Mouse (Mus musculus): ENCODE measurements around the gene Pkd2l1. TPM values are rescaled to one million over a fixed set of nuclear protein-coding genes. Genes with fewer than 3 reads are reported as not detected.
A peak's percentile ranks its signal among the peaks of the same experiment; 100 is the strongest.
"Not testable (repeated sequence)": the region's sequence is repeated elsewhere in the genome, so short reads cannot be mapped to it uniquely, and the experiment has no call there.

Pkd2l1 gene
- polyA plus RNA-seq, 1 experiment from 2014 or later: not detected

DNA sequence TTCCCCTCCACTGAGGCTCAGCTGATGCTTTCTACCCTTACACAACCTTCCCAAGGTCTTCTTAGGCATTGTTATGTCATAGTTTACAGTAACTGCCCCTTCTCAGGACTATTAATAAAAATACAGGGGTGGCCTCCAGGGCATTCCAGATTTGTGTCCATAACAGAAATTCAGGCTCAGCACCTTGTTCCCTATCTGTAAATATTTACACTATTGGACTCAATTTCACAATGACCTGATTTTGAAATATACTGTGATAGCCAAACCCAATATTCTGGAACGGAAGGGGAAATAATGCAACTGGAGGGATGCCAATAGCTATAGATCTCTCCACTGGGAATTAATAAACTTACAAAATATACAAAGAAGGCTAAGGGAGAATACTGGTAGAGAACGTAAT, 63.7 kb downstream of the Pkd2l1 start:
- H3K36me3 ChIP-seq: peaks cover 64% of the 10 kb centered on the region
- no peak overlapping the region for H3K4me3 ChIP-seq
- ATAC-seq (replicated peaks; ENCODE audit: insufficient number of reproducible peaks, insufficient read depth, low FRiP score, low read depth): no peak
- H3K4me1 ChIP-seq (replicated peaks): no peaks in the 10 kb centered on the region
- H3K9me3 ChIP-seq (replicated peaks): no peaks in the 10 kb centered on the region
- 87% methylated on average over 2 of the region's 2 CpGs for WGBS
- H3K9ac ChIP-seq: no peak overlapping the region
- H3K27me3 ChIP-seq: no peaks in the 10 kb centered on the region
- H3K27ac ChIP-seq: no peak overlapping the region
- no peak overlapping the region for H3K4me2 ChIP-seq

DNA sequence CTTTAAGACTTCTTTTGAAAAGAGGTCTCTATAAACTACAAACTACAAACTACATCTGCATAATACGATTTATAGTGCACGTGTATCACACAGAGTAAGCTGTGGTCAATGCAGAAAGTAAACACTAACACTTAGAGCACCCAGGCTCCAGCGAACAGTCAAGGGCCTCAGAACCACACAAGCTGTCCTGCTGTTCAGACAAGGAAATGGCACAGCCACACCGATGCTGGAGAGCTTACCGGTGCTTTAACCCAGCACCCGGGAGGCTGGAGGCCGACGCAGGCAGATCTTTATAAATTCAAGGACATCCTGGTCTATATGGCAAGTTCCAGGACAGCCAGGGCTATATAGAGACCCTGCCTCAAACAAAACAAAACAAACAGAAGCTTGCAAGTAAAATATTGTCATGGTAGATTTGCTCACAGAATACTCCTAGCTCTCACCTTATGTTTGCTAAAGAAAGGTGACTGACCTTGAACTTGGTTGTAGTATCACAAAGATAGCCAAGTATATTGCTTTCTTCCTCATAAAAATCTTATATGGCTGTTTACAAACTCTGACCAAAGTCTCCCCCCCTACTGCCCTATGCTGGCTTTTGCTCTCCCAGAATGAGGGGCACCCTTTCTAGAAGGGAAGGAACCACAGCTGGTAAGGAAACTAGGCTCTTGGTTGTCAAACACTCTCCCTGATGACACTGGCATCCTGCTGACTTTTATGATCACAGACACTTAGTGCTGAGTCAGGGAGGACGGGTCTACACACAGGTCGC, 64.3 kb downstream of the Pkd2l1 start:
- ATAC-seq (replicated peaks; ENCODE audit: insufficient number of reproducible peaks, insufficient read depth, low FRiP score, low read depth): no peak
- H3K4me3 ChIP-seq: no peak overlapping the region
- no peaks in the 10 kb centered on the region for H3K27me3 ChIP-seq
- no peaks in the 10 kb centered on the region for H3K9me3 ChIP-seq (replicated peaks)
- no peak overlapping the region for H3K27ac ChIP-seq
- H3K4me2 ChIP-seq: no peak overlapping the region
- peaks cover 70% of the 10 kb centered on the region for H3K36me3 ChIP-seq
- 93% methylated on average over 10 of the region's 10 CpGs for WGBS
- H3K9ac ChIP-seq: no peak overlapping the region
- H3K4me1 ChIP-seq (replicated peaks): no peaks in the 10 kb centered on the region

DNA sequence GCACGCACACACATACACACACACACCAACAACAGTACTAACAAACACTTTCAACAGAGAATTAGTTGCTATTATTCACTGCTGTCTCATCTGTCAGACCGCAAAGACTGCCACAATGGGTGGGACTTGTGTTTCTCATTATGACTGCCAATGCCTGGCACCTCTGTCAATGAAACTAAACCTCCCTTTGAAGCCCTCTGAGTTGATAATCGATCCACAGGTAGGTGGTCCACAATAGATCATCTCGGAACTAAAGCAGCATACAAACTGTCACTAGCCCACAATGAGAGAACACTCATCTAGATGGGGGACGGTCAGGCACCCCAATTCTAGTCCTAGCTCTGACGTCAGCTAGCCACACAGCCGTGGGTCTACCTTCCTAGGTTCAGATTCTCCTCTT, 71.1 kb downstream of the Pkd2l1 start:
- H3K4me3 ChIP-seq: no peak overlapping the region
- peaks cover 76% of the 10 kb centered on the region for H3K36me3 ChIP-seq
- no peaks in the 10 kb centered on the region for H3K9me3 ChIP-seq (replicated peaks)
- H3K4me2 ChIP-seq: no peak overlapping the region
- 92% methylated on average over 7 of the region's 7 CpGs for WGBS
- no peaks in the 10 kb centered on the region for H3K4me1 ChIP-seq (replicated peaks)
- no peaks in the 10 kb centered on the region for H3K27me3 ChIP-seq
- ATAC-seq (replicated peaks; ENCODE audit: insufficient number of reproducible peaks, insufficient read depth, low FRiP score, low read depth): no peak
- no peak overlapping the region for H3K9ac ChIP-seq
- no peak overlapping the region for H3K27ac ChIP-seq

DNA sequence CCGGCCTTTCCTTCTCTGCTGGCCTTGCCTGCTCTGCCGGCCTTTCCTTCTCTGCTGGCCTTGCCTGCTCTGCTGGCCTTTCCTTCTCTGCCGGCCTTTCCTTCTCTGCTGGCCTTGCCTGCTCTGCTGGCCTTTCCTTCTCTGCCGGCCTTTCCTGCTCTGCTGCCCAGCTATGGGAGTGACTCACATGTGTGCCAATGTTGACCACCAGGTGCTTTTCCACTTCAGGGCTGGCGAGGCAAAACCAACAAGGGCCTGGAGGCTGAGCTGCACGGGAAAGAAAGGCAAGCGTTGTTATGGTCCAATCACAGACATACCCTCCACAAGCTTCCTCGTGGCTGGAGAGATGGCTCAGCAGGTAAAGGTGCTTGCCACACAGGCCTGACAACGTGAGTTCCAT, 71.6 kb downstream of the Pkd2l1 start:
- not testable (repeated sequence) for H3K27me3 ChIP-seq; H3K4me3 ChIP-seq; H3K4me2 ChIP-seq; H3K9me3 ChIP-seq (replicated peaks); H3K4me1 ChIP-seq (replicated peaks); ATAC-seq (replicated peaks; ENCODE audit: insufficient number of reproducible peaks, insufficient read depth, low FRiP score, low read depth); H3K27ac ChIP-seq; H3K9ac ChIP-seq
- H3K36me3 ChIP-seq: peaks cover 78% of the 10 kb centered on the region
- 86% methylated on average over 9 of the region's 9 CpGs for WGBS

DNA sequence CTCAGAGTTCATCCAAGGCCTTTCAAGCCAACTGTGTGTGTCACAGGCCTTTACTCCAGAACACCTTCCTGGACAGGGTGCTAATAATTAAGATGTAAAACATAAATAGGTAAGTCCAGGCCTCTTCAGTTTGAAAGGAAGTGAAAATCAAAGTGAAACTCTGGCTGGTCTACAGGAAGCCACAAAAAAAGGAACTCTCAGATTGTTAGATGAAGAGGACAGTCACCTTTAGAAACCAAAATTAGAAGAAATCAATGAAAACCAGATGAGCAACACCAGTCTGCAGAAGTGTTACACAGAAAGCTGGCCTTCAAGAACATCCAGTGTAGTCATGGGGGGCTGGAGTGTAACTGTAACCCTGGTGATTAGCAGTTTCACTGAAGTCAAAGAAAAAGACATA, 74.4 kb downstream of the Pkd2l1 start:
- Histone ChIP-seq H3K4me1 (replicated peaks) (no peaks in the 10 kb centered on the region), H3K27ac (no peak overlapping the region), H3K36me3 (peaks cover 69% of the 10 kb centered on the region), H3K4me2 (no peak overlapping the region), H3K4me3 (no peak overlapping the region), H3K9ac (no peak overlapping the region), H3K27me3 (no peaks in the 10 kb centered on the region), H3K9me3 (replicated peaks) (no peaks in the 10 kb centered on the region)
- no peak for ATAC-seq (replicated peaks; ENCODE audit: insufficient number of reproducible peaks, insufficient read depth, low FRiP score, low read depth)

DNA sequence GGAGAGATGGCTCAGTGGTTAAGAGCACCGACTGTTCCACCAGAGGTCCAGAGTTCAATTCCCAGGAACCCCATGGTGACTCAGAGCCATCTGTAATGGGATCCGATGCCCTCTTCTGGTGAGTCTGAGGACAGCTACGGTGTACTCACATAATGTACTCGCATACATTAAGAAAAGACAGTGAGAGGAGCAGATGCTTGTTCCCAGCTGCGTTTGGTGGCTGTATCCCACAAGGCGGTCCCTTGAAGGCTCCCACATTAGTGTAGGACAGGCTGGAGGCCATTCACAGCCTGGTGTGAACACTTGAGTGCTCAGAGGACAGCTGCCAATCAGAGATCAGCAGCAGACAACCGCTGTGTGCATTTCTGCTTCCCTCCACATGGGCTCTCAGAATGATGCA, 80.5 kb downstream of the Pkd2l1 start:
- H3K9me3 ChIP-seq (replicated peaks): no peaks in the 10 kb centered on the region
- peaks cover 51% of the 10 kb centered on the region for H3K36me3 ChIP-seq
- WGBS: 65% methylated on average over 7 of the region's 7 CpGs
- H3K4me1 ChIP-seq (replicated peaks): peaks cover 8% of the 10 kb centered on the region
- ATAC-seq (replicated peaks; ENCODE audit: insufficient number of reproducible peaks, insufficient read depth, low FRiP score, low read depth): no peak
- H3K4me3 ChIP-seq: no peak overlapping the region
- H3K4me2 ChIP-seq: no peak overlapping the region
- H3K27me3 ChIP-seq: no peaks in the 10 kb centered on the region
- no peak overlapping the region for H3K9ac ChIP-seq
- H3K27ac ChIP-seq: no peak overlapping the region

DNA sequence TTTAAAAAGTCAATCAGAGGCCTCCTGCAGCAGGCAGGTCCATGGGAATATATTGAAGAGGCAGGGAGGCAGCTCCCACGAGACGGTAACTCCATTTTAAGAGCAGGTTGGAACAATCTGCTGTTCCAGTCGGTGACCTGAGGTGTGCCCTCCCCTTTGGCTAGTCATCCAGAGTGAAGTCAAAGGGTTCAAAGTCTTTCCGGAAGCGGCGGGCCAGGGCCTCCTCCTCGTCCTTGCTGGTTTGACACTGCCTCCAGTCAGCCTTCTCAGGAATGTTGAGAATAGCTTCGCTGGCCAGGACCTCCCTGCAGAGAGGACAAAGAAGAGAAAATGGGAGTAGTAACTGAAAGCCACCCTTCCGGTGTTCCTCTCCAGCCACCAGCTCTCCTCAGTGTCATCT, 81.9 kb downstream of the Pkd2l1 start:
- H3K27ac ChIP-seq: no peak overlapping the region
- no peak overlapping the region for H3K9ac ChIP-seq
- 88% methylated on average over 9 of the region's 9 CpGs for WGBS
- no peaks in the 10 kb centered on the region for H3K27me3 ChIP-seq
- no peak overlapping the region for H3K4me3 ChIP-seq
- peaks cover 15% of the 10 kb centered on the region for H3K4me1 ChIP-seq (replicated peaks)
- no peak overlapping the region for H3K4me2 ChIP-seq
- ATAC-seq (replicated peaks; ENCODE audit: insufficient number of reproducible peaks, insufficient read depth, low FRiP score, low read depth): no peak
- H3K36me3 ChIP-seq: peaks cover 39% of the 10 kb centered on the region
- H3K9me3 ChIP-seq (replicated peaks): no peaks in the 10 kb centered on the region

DNA sequence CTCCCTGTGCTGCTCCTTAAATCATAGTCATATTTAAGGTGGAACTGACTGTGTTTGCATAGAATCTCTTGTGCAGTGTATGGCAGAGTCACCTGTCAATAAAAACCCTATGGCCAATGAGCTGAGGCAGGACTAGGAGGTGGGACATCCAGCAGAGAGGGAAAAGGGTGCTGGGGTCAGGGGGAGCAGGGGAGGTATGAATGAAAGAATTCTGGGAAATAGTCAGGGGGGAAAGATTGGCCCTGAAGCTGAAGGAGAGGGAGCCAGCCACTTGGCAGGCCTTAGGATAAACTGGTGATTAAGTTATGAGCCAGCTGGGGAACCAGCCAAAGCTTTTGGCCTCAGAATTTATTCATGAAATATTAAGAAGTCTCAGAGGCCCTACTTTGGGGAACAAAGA, 83.2 kb downstream of the Pkd2l1 start:
- H3K9me3 ChIP-seq (replicated peaks): no peaks in the 10 kb centered on the region
- no peak overlapping the region for H3K27ac ChIP-seq
- no peak overlapping the region for H3K4me3 ChIP-seq
- no peak overlapping the region for H3K9ac ChIP-seq
- H3K27me3 ChIP-seq: no peaks in the 10 kb centered on the region
- H3K4me2 ChIP-seq: no peak overlapping the region
- H3K4me1 ChIP-seq (replicated peaks): peaks cover 15% of the 10 kb centered on the region
- no peak for ATAC-seq (replicated peaks; ENCODE audit: insufficient number of reproducible peaks, insufficient read depth, low FRiP score, low read depth)
- H3K36me3 ChIP-seq: peaks cover 34% of the 10 kb centered on the region

DNA sequence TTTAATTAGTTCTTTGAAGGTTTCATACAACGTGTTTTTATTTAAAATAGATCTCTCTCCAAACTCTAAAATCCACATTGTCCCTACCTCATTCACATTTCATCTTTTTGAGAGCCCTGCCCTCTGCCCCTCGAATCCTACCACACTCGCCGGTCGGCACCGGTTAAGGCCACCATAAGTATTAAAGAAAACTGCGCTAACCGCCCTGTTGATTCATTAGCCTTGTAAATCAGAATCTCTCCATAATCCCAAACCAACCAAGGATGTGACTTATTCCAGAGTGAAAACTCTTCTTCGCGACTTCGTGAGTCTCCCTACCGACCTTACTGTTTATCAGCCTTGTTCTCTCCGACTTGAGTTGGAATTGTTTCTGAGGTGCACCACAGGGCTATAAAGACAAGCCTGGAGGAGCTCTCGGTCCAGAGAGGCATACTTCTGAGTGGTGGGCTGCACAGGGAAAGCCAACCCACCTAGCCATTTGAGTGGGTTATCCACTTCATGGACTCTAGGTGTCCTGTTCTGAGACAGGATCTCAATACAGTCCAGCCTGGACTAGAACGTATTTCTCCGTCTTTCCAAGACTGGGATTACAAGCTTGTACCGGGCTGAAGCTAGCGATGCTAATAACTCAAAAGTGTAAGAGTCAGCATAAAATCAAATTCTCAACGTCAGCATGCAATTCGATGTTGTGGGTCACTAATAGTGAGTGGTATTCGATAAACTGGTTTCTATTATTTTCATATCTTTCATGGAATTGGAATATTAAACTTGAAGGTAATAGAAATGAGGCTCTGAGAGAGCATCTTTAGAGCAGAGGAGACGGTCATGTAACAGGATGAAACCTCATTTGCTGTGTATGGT, 84.4 kb downstream of the Pkd2l1 start:
- Histone ChIP-seq H3K4me1 (replicated peaks) (peaks cover 15% of the 10 kb centered on the region), H3K9me3 (replicated peaks) (no peaks in the 10 kb centered on the region), H3K27ac (peak overlapping the region; percentile 51), H3K36me3 (peaks cover 24% of the 10 kb centered on the region), H3K27me3 (no peaks in the 10 kb centered on the region), H3K4me2 (peak overlapping the region; percentile 88), H3K4me3 (peak overlapping the region; percentile 98), H3K9ac (peak overlapping the region; percentile 99)
- WGBS: 31% methylated on average over 22 of the region's 22 CpGs
- ATAC-seq (replicated peaks; ENCODE audit: insufficient number of reproducible peaks, insufficient read depth, low FRiP score, low read depth): 0 out of 2 replicates have a peak, but pooled peaks have one; percentile 15

DNA sequence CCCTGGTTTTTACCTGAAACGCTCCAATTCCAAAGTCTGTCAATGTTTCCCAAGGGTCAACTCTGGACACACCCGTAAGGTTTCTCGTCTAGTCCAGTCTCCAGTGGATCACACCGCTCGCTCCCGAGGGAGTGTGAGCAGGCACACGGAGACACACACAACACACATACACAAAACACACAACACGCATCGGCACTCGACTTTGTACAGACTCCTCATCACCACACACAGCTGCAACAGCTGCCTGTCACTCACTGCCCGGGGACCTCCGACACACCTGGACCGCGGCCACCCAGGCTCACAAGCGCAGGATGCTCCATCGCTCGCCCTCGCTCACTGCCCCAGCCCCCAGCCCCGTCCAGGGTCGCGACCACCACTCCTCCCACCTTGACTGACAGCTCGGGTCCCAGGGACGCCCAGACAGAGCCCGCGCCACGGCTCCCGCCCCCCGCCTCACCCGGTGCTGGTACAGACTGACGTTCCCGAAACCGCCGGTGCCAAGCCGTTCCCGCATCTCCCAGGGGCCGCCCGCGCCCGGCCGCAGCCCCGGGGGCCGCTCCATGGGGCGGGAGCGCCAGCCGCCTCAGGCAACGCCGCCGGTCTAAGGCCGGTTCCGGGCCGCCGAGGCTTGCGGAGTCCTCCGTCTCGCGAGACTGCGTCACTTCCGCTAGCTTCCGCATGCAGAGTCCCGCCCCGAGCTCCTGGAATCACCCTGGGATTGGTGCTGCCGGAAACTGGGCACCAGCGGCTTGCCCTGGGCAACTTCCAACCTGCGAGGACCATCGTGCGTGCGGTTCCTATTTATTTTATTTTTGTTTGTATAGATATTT, 85.2 kb downstream of the Pkd2l1 start, which contains the start of gene Chuk:
Gene Chuk (minus strand): TSS at position 650 of the 830 bp plus-strand sequence.
- no peaks in the 10 kb centered on the region for H3K27me3 ChIP-seq
- H3K36me3 ChIP-seq: peaks cover 15% of the 10 kb centered on the region
- peak; percentile 96 for ATAC-seq (replicated peaks; ENCODE audit: insufficient number of reproducible peaks, insufficient read depth, low FRiP score, low read depth)
- H3K9ac ChIP-seq: peak within 1 kb of the TSS; percentile 99
- H3K4me2 ChIP-seq: peak within 1 kb of the TSS; percentile 88
- H3K4me3 ChIP-seq: peak within 1 kb of the TSS; percentile 98
- H3K4me1 ChIP-seq (replicated peaks): peaks cover 15% of the 10 kb centered on the region
- H3K9me3 ChIP-seq (replicated peaks): no peaks in the 10 kb centered on the region
- under 1% methylated on average over 67 of the region's 67 CpGs for WGBS
- peak within 1 kb of the TSS; percentile 53 for H3K27ac ChIP-seq

DNA sequence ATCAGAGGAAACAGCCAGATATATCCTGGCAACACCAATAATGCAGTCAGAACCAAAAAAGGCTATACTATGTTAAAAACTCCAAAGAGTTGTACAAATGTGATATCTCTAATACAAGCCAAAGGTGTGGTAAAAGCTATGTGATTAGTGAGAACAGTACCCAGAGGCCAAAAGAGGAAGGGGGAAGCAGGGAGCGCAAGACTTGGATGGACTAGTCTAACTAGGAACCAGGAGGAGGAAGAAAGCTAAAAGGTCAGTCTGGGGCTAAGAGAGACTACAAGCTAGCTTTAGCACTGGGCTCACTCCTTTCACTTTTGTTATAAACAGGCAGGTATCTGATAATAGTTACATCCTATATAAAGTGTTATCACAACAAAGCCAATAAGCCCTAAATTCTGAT, 87.8 kb downstream of the Pkd2l1 start:
- no peak for ATAC-seq (replicated peaks; ENCODE audit: insufficient number of reproducible peaks, insufficient read depth, low FRiP score, low read depth)
- peaks cover 5% of the 10 kb centered on the region; the same call in 1 of the 2 replicates for H3K36me3 ChIP-seq
- H3K27ac ChIP-seq: no peak overlapping the region
- no peak overlapping the region for H3K4me2 ChIP-seq
- H3K9me3 ChIP-seq (replicated peaks): no peaks in the 10 kb centered on the region
- H3K4me3 ChIP-seq: no peak overlapping the region
- no peaks in the 10 kb centered on the region for H3K27me3 ChIP-seq
- 84% methylated on average over 1 of the region's 1 CpGs for WGBS
- H3K9ac ChIP-seq: no peak overlapping the region
- peaks cover 15% of the 10 kb centered on the region for H3K4me1 ChIP-seq (replicated peaks)

Measured in heart, embryonic 15.5 days (tissue).